Mouse (Mus musculus) layer of hippocampus, adult 9-11 months (tissue): Measurements from ENCODE around the gene Ascc1.

ENCODE experiments used
- DNase-seq: peaks from one replicate; pipeline ENCODE4 v3.0.0; 2022

Ascc1 gene

GRCm38 (mm10) chr10:60023751-60024150 is 21.1 kb downstream of the Ascc1 start:
- no peak for DNase-seq

DNA sequence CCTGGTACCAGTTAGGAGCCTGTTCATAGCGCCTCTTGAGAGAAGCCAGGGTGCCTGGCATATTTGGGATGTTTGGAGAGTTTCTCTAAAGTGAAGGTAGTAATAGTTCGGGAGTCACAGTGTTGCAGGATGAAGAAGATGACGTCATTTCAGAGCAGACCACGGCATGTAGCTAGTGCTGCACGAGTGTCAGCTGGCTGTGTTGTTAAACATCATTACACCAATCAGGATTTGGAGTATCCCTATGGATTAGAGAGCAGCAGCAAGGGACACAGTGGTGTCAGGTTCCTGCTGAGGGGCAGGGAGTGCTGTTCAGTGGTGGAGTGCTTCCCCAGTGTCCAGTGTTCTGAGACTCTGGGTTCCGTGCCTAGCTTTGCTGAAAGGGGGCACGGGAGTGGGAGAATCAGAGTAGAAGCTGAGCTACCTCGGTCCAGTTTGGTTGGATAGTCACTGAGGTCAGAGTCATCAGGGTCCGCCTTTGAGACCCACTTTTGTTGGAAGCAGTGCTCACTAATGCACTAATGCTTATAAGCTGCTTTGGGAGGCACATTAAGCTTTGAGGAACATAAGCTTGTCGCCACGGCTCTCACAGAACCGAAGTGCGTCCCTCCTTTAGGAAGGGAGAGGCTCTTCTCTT is 24.3 kb downstream of the Ascc1 start:
- DNase-seq: no peak

GRCm38 (mm10) chr10:60027619-60028084 is 25.0 kb downstream of the Ascc1 start:
- DNase-seq: no peak

DNA sequence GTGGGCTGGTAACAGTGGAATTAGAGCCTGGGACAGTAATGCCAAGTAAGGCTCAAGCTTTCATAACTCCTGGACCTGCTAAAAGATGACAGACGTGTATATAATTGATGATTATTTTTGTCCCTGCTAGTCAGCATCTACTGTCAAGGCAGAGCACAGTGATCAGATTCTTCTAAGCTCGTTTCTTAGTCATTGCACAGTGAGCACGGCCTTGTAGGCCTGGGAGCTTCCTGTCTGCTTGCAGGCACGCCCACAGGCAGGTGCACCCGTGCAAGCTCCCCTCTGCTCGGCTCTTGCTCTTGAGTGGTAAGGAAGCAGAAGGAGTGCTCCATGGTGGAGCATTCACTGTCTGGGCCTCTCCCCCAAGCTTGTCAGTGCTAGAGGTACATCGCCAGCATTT is 25.6 kb downstream of the Ascc1 start:
- DNase-seq: peak; percentile 29

- no peak for DNase-seq
Measured at GRCm38 (mm10) chr10:60028979-60029378, 26.4 kb downstream of the Ascc1 start.

- no peak for DNase-seq
Measured at GRCm38 (mm10) chr10:60029387-60029786, 26.8 kb downstream of the Ascc1 start.

- DNase-seq: no peak
Measured at GRCm38 (mm10) chr10:60031562-60031961, 29.0 kb downstream of the Ascc1 start.

DNA sequence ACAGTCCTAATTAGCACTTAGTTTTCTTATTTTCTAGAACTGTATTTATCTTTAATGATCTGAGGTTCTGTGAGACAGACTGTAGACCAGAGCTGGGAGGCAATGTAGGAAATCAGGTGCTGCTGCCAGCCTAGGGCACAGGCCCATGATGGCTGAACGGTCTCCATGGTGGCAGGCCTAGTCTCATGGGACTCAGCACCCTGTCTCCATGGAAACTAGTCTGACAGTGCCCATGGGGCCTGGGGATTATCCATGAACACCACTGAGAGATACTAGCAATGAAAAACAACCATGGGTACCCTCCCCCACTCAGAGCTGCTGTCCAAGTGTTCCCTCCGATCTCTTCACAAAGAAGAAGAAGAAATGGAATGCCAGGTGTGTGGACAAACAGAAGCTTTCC is 29.4 kb downstream of the Ascc1 start:
- DNase-seq: no peak

DNA sequence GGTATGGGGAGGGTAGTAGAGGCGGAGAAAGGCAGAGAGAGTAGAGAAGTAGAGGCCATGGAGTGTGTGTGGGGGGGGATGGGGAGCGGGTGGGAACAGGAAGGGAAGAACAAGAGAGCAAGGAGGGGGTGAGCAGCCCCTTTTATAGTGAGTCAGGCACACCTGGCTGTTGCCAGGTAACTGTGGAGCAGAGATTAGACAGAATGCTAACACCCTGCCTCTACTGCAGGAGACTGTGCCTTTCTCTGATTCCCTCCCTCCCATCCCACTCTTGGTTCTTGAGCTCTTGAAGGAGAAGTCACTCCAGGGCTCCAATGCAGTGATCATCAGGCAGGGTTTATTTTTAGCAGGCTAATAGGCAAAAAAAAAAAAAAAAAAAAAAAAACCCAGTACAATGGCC is 30.0 kb downstream of the Ascc1 start:
- no peak for DNase-seq

- no peak for DNase-seq
Measured at GRCm38 (mm10) chr10:60033064-60033463, 30.5 kb downstream of the Ascc1 start.

- DNase-seq: no peak
Measured at GRCm38 (mm10) chr10:60034621-60035020, 32.0 kb downstream of the Ascc1 start.

GRCm38 (mm10) chr10:60035744-60036143 is 33.1 kb downstream of the Ascc1 start:
- DNase-seq: no peak

DNA sequence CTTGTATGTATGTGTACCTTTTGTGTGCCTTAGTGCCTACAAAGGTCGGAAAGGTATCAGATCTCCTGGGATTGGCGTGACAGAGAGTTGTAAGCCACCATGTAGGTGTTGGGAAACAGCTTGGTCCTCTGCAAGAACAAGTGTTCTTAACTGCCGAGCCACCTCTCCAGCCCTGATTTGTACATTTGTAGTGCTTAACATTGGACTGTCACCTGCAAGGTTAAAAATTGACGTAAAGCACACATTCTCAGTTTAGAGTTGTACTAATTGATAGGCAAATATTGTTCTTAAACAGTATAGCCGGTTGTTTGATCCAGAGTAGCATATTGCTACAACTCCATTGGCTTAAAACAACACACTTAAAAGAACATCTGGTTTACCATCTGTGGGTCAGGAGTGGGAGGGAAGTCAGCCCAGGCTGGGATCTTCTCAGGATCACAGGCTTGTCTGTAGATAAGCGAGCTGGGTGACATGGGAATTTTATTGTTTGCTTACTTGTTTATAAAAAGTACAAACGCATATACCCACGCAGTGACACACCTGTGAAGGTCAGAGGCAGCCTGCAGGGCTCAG is 39.8 kb downstream of the Ascc1 start:
- DNase-seq: no peak

GRCm38 (mm10) chr10:60046696-60047095 is 44.1 kb downstream of the Ascc1 start:
- DNase-seq: peak; percentile 26

- no peak for DNase-seq
Measured at GRCm38 (mm10) chr10:60050581-60050980, 48.0 kb downstream of the Ascc1 start.

- DNase-seq: no peak
Measured at GRCm38 (mm10) chr10:60053073-60053472, 50.5 kb downstream of the Ascc1 start.

- DNase-seq: no peak
Measured at GRCm38 (mm10) chr10:60062173-60062572, 59.6 kb downstream of the Ascc1 start.

DNA sequence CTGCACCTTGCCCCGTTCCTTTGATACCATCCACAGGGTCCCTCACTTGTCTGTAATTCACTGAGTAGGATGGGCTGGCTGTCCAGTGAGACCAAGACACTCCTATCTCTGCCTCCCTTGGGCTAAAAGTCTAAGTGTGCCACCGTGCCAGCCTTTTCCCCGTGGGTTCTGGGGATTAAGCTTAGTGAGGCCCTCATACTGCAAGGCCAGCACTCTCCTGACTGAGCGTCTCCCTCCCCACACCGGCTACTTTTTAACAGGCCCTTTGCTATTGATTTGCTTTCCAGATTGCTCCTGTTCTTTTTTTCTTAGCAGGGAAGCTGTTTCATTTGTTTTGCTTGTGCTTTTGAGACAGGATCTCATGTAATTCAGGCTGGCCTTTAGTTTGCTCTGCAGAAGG is 60.3 kb downstream of the Ascc1 start:
- no peak for DNase-seq

GRCm38 (mm10) chr10:60066524-60066923 is 63.9 kb downstream of the Ascc1 start:
- DNase-seq: no peak

DNA sequence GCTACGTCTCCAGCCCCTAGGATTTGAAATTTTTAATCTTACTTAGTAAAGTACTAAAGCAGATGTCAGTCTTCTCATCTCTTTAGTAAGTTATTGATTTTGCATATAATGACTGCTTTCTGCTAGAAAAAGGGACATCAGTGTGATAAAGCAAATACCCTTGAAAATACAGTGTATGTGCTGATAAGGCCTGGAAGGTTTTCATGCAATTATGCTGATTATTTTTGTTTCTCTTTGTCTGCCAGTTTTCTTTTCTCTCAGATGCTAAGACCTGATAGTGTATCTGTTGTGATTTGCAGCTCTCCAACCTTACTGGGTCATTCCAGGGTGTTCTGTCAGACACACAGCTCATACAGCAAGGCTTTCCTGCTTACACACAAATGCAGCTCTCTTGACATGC is 72.6 kb downstream of the Ascc1 start:
- DNase-seq: no peak

GRCm38 (mm10) chr10:60077226-60077625 is 74.6 kb downstream of the Ascc1 start:
- DNase-seq: no peak

GRCm38 (mm10) chr10:60077736-60078560 is 75.3 kb downstream of the Ascc1 start:
- DNase-seq: no peak

DNA sequence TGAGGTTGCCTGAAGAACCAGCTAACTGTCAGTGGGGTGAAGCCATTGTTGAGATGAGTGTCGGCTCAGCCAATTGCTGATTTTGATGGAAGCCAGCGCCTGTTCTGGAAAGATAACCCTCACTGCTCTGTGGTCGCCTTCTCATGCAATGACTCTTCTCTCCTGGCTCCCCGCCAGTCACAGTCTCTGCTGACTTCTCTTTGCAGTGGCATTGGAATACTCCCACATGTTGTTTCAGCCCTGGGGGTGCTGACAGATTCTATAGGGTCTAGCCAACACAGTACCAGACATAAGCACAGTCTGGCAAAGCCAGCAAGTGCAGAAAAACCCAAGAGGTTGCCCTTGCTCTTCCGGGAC is 75.9 kb downstream of the Ascc1 start:
- peak; percentile 59 for DNase-seq

GRCm38 (mm10) chr10:60080171-60080570 is 77.6 kb downstream of the Ascc1 start:
- no peak for DNase-seq
